Mouse (Mus musculus) stomach, postnatal 0 days (tissue): Measurements from ENCODE around the gene Xxylt1. TPM values are rescaled to one million over a fixed set of nuclear protein-coding genes. Genes with fewer than 3 reads are reported as not detected.

Experiments used
- ATAC-seq: fragments of 200-750 bp; cut with Nextera tagmentation; 2 replicates; pipeline ENCODE4 v1.8.0; 2017; ENCODE audit not compliant: low FRiP score, low TSS enrichment
- DNase-seq: peaks from one replicate; pipeline ENCODE4 v3.0.0-alpha.2; 2016; ENCODE audit warnings: low spot score
- H3K27ac ChIP-seq: fragments of 300-500 bp; sonication (generic); replicated peaks from 2 replicates; pipeline ENCODE4 v1.5.1; 2014; ENCODE audit warnings: mild to moderate bottlenecking, control low read depth
- H3K27me3 ChIP-seq: fragments of 300-500 bp; sonication (generic); 2 replicates; pipeline ENCODE4 v1.6.1; 2014; ENCODE audit warnings: low read length; ENCODE audit not compliant: control insufficient read depth, insufficient read depth
- H3K36me3 ChIP-seq: fragments of 300-500 bp; sonication (generic); 2 replicates; pipeline ENCODE4 v1.6.1; 2014; ENCODE audit warnings: low read length, mixed read lengths; ENCODE audit not compliant: control insufficient read depth, insufficient read depth
- H3K4me1 ChIP-seq: fragments of 300-500 bp; sonication (generic); replicated peaks from 2 replicates; pipeline ENCODE4 v1.6.1; 2014; ENCODE audit warnings: antibody characterized with exemption; ENCODE audit not compliant: control insufficient read depth, insufficient read depth
- H3K4me2 ChIP-seq: fragments of 300-500 bp; sonication (generic); replicated peaks from 2 replicates; pipeline ENCODE4 v1.6.1; 2014; ENCODE audit warnings: low read depth, mild to moderate bottlenecking, control low read depth, moderate library complexity
- H3K4me3 ChIP-seq: fragments of 300-500 bp; sonication (generic); 2 replicates; pipeline ENCODE4 v1.5.1; 2014; ENCODE audit warnings: low read depth, low read length, control low read depth
- H3K9ac ChIP-seq: fragments of 300-500 bp; sonication (generic); 2 replicates; pipeline ENCODE4 v1.6.1; 2014; ENCODE audit warnings: mild to moderate bottlenecking, low read length, control low read depth, mixed read lengths
- H3K9me3 ChIP-seq: fragments of 300-500 bp; sonication (generic); 2 replicates; pipeline ENCODE4 v1.6.1; 2016; ENCODE audit warnings: low read length; ENCODE audit not compliant: control insufficient read depth
- CTCF ChIP-seq: IDR thresholded peaks from 2 replicates; pipeline ENCODE4 v1.5.1; 2016; ENCODE audit warnings: antibody characterized with exemption, low read depth, mild to moderate bottlenecking, moderate library complexity
- EP300 ChIP-seq: optimal IDR thresholded peaks from 2 replicates; pipeline ENCODE3; 2016; ENCODE audit warnings: antibody characterized with exemption
- WGBS: fragments of 180-500 bp; shearing (Covaris S2); extraction: QIAGEN DNeasy Blood & Tissue Kit; methylation state at CpG from one replicate; pipeline ENCODE4 v1.1.7; 2014; 5-methylcytosine and 5-hydroxymethylcytosine counted together
- polyA plus RNA-seq: library from polyadenylated mRNA; unstranded; fragments of >200 nt; fragmentation: Nextera tagmentation; extraction: Ambion mirVana; gene quantifications from 2 replicates; pipeline ENCODE4 v1.2.1, GENCODE M21; 2015

Gene Xxylt1
- polyA plus RNA-seq, 1 experiment from 2014 or later = 7.2 TPM

DNA sequence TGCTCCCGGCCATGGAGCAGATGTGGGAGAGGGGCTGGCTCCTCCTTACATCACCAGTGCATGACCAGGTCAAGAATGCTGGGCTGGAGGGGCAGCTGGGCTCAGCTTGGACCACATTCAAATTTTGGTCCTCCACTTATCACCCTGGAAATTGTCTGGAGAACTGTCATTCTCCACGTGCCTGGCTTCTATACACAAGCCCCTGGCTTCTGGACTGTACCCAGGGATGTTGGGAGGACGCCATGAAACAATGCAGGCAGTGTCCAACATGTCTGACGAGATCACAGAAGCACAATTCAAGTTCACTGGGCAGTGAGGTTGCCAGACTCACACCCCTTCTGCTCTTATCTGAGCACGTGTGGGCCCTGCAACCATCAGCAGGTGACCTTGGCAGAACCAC lies 114.5 kb downstream of the Xxylt1 start:
- no peak for DNase-seq
- no peaks in the 10 kb centered on the region for H3K9me3 ChIP-seq
- no peaks in the 10 kb centered on the region for H3K27me3 ChIP-seq
- no peak for TF ChIP-seq EP300
- no peak for TF ChIP-seq CTCF
- H3K9ac ChIP-seq = no peak overlapping the region
- H3K4me1 ChIP-seq = no peaks in the 10 kb centered on the region
- no peak overlapping the region for H3K27ac ChIP-seq
- H3K36me3 ChIP-seq = no peaks in the 10 kb centered on the region
- H3K4me3 ChIP-seq = no peak overlapping the region
- ATAC-seq = no peak
- H3K4me2 ChIP-seq = no peak overlapping the region
- 51% methylated on average over 5 of the region's 5 CpGs for WGBS

DNA sequence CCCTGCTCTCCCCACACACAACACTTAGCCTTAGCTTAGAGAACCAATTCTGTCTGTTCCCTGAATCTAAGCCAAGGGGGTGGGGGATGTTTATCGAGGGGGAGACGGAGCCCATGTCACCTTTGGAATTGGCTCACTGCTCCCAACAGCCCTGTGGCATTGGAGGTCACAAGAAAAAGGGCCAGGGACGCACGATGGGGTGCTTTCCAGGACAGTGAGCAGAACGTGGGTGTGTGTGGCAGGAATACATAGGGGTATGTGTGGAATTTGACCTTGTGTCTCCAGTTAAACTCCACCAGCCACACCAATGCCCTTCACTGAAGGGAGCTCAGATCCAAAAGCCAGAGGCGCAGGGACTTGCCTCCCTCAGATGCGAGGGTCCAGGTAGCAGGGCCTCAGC lies 116.3 kb downstream of the Xxylt1 start:
- Histone ChIP-seq H3K36me3 (no peaks in the 10 kb centered on the region), H3K4me3 (no peak overlapping the region), H3K9ac (no peak overlapping the region), H3K4me1 (no peaks in the 10 kb centered on the region), H3K9me3 (no peaks in the 10 kb centered on the region), H3K4me2 (no peak overlapping the region), H3K27me3 (no peaks in the 10 kb centered on the region), H3K27ac (no peak overlapping the region)
- TF ChIP-seq CTCF = no peak
- no peak for TF ChIP-seq EP300
- DNase-seq (no peak), ATAC-seq (no peak)
- WGBS = 68% methylated on average over 7 of the region's 7 CpGs

- no peaks in the 10 kb centered on the region for H3K4me1 ChIP-seq
- ATAC-seq = no peak
- 72% methylated on average over 6 of the region's 6 CpGs for WGBS
- H3K36me3 ChIP-seq = no peaks in the 10 kb centered on the region
- H3K27me3 ChIP-seq = no peaks in the 10 kb centered on the region
- no peak overlapping the region for H3K27ac ChIP-seq
- H3K4me2 ChIP-seq = no peak overlapping the region
- no peaks in the 10 kb centered on the region for H3K9me3 ChIP-seq
- DNase-seq = no peak
- H3K4me3 ChIP-seq = no peak overlapping the region
- no peak overlapping the region for H3K9ac ChIP-seq
- TF ChIP-seq EP300 (no peak), CTCF (no peak)
Observed at GRCm38 (mm10) chr16:30964411-30964810, 116.8 kb downstream of the Xxylt1 start.

GRCm38 (mm10) chr16:30962515-30962914 lies 118.7 kb downstream of the Xxylt1 start:
- no peaks in the 10 kb centered on the region for H3K9me3 ChIP-seq
- TF ChIP-seq CTCF = no peak
- TF ChIP-seq EP300 = no peak
- no peaks in the 10 kb centered on the region for H3K4me1 ChIP-seq
- DNase-seq = no peak
- ATAC-seq = 0 out of 2 replicates have a peak, but pooled peaks have one; percentile 12
- H3K4me2 ChIP-seq = no peak overlapping the region
- no peak overlapping the region for H3K9ac ChIP-seq
- 88% methylated on average over 8 of the region's 8 CpGs for WGBS
- no peak overlapping the region for H3K4me3 ChIP-seq
- no peaks in the 10 kb centered on the region for H3K27me3 ChIP-seq
- no peak overlapping the region for H3K27ac ChIP-seq
- H3K36me3 ChIP-seq = no peaks in the 10 kb centered on the region

DNA sequence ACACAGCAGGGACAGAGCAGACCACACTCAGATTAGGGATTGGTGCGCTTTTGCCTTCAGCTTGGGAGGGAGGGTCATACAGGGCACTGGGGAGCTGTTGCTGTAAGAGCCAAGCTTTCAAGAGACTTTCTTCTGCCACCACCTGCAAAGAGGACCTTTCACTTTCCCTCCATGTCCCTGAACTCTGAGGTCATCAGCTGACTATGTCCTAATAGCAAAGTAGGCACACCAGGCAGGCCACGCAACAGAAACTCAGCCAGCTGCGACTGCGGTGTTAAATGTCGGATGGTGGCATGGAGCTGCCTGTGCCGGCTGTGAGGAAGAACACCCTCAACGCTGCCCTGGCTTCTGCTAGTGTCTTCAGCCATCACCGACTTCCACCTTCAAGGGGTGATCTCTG lies 120.1 kb downstream of the Xxylt1 start:
- H3K4me3 ChIP-seq = no peak overlapping the region
- no peak overlapping the region for H3K4me2 ChIP-seq
- no peak for ATAC-seq
- TF ChIP-seq EP300 (no peak), CTCF (no peak)
- no peak for DNase-seq
- no peaks in the 10 kb centered on the region for H3K36me3 ChIP-seq
- no peaks in the 10 kb centered on the region for H3K4me1 ChIP-seq
- no peak overlapping the region for H3K9ac ChIP-seq
- H3K27me3 ChIP-seq = no peaks in the 10 kb centered on the region
- H3K27ac ChIP-seq = no peak overlapping the region
- H3K9me3 ChIP-seq = no peaks in the 10 kb centered on the region
- 98% methylated on average over 8 of the region's 8 CpGs for WGBS

- TF ChIP-seq EP300 = no peak
- TF ChIP-seq CTCF = no peak
- Histone ChIP-seq H3K36me3 (no peaks in the 10 kb centered on the region), H3K9me3 (no peaks in the 10 kb centered on the region), H3K27ac (no peak overlapping the region), H3K4me3 (no peak overlapping the region), H3K4me2 (no peak overlapping the region), H3K27me3 (no peaks in the 10 kb centered on the region), H3K4me1 (no peaks in the 10 kb centered on the region), H3K9ac (no peak overlapping the region)
- 68% methylated on average over 4 of the region's 4 CpGs for WGBS
- DNase-seq (no peak), ATAC-seq (no peak)
Observed at GRCm38 (mm10) chr16:30960266-30960665, 121.0 kb downstream of the Xxylt1 start.
